Mouse (Mus musculus): ENCODE measurements around the gene Capza1.

The Capza1 gene

GRCm38 (mm10) chr3:104788561-104789311 is 75.6 kb downstream of the Capza1 start:
- DNase-seq (ENCODE audit: inconsistent ontology term): peak; percentile 95

GRCm38 (mm10) chr3:104788075-104788474 is 76.2 kb downstream of the Capza1 start, which contains the start of gene Rhoc:
Gene Rhoc, plus strand, starts transcription at chr3:104788375.
- DNase-seq (ENCODE audit: inconsistent ontology term): no peak

GRCm38 (mm10) chr3:104785284-104785683 is 79.0 kb downstream of the Capza1 start:
- no peak for DNase-seq (ENCODE audit: inconsistent ontology term)

- no peak for DNase-seq (ENCODE audit: inconsistent ontology term)
Observed at GRCm38 (mm10) chr3:104783971-104784500, 80.3 kb downstream of the Capza1 start.

- DNase-seq (ENCODE audit: inconsistent ontology term): peak; percentile 32
Observed at GRCm38 (mm10) chr3:104782061-104782681, 82.1 kb downstream of the Capza1 start.

GRCm38 (mm10) chr3:104781471-104781903 is 82.8 kb downstream of the Capza1 start, which contains the start of gene Fam19a3:
Gene Fam19a3, minus strand, starts transcription at chr3:104781840.
- DNase-seq (ENCODE audit: inconsistent ontology term): peak; percentile 25

GRCm38 (mm10) chr3:104780561-104781420 is 83.5 kb downstream of the Capza1 start, which contains the start of gene Ppm1j:
Gene Ppm1j, plus strand, starts transcription at chr3:104781056.
- peak; percentile 75 for DNase-seq (ENCODE audit: inconsistent ontology term)

- DNase-seq (ENCODE audit: inconsistent ontology term): peak; percentile 38
Observed at GRCm38 (mm10) chr3:104779949-104780348, 84.4 kb downstream of the Capza1 start.

- DNase-seq (ENCODE audit: inconsistent ontology term): peak; percentile 33
Observed at GRCm38 (mm10) chr3:104777342-104777741, 87.0 kb downstream of the Capza1 start.

GRCm38 (mm10) chr3:104773301-104773700 is 91.0 kb downstream of the Capza1 start:
- DNase-seq (ENCODE audit: inconsistent ontology term): no peak

Data from Muller cell, postnatal 12 days (primary cell).